Mouse (Mus musculus): Measurements from ENCODE around the gene Micu1.

GRCm38 (mm10) chr10:59901463-59901862, 199.2 kb downstream of the Micu1 start:
- no peak for TF ChIP-seq POLR2A (IDR thresholded peaks at IDR 0.05; ENCODE audit: borderline replicate concordance, low read depth, low read length)
- no peak for TF ChIP-seq CTCF (IDR thresholded peaks at IDR 0.05; ENCODE audit: low read depth, low read length)

Data from bone marrow macrophage, adult 2 months (primary cell).